Mouse (Mus musculus) NIH3T3 (cell line): ENCODE data around the gene Myzap.

ENCODE experiments used
- DNase-seq: peaks from one replicate; pipeline ENCODE4 v3.0.0-alpha.2; 2012; ENCODE audit warnings: low read depth

The Myzap gene

DNA sequence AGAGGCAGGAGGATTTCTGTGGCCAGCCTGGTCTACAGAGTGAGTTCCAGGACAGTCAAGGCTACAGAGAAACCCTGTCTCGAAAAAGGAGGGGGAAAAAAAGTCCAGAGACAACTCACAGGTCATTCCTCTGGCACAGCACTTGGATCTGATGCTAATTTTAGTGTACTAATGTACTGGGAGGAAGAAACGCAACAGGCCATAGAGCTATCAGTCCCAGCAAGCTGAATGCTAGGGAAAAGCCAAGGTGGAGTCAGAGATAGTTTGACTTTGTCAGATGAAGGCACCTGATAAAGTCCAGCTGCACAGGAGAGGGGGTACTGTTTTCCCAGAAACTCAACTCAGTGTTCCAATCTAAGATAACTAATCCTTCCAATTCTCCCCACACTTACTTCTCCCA, 111.9 kb downstream of the Myzap start:
- no peak for DNase-seq

GRCm38 (mm10) chr9:71479413-71479812, 112.7 kb downstream of the Myzap start:
- DNase-seq = no peak

GRCm38 (mm10) chr9:71478596-71478995, 113.6 kb downstream of the Myzap start:
- DNase-seq = no peak

- DNase-seq = no peak
Observed at GRCm38 (mm10) chr9:71476601-71477000, 115.6 kb downstream of the Myzap start.

DNA sequence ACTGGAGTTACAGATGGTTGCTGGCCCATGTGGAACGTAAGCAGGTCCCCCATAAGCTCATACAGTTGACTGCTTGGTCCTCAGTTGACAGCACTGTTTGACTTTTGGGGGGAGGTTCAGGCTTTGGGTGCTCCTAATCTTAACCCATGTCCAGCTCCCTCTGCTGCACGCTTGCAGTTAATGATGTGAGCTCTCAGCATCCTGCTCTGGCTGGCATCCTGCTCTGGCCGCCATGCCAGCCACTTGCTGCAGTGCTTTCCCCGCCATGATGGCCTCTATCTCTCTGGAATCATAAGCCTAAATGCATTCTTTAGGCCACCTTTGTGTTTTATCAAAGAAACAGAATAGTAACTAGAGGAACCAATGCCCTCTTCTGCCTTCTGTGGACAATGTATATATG, 116.6 kb downstream of the Myzap start:
- no peak for DNase-seq

DNA sequence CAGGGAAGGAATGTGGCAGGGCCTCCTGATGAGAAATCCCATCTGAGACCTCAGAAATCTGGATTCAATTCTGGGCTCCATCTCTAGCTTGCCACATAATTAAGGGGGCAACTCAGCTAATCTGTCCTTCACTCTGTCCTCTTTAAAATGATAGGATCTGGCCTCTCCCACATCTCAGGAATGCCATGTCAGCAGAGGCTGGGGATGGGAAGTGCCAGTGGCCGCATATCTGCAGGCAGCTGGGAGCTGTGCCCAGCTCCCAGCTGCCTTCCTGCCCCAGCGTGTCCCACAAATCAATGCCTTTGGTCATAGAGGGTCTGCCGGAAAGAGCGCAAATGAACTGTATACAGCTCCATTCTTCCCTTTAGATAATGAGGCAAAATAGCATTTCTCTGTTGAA, 124.7 kb downstream of the Myzap start:
- DNase-seq = no peak

- peak; percentile 54 for DNase-seq
Observed at GRCm38 (mm10) chr9:71466111-71466510, 126.0 kb downstream of the Myzap start.

GRCm38 (mm10) chr9:71463072-71463667, 129.0 kb downstream of the Myzap start:
- no peak for DNase-seq

DNA sequence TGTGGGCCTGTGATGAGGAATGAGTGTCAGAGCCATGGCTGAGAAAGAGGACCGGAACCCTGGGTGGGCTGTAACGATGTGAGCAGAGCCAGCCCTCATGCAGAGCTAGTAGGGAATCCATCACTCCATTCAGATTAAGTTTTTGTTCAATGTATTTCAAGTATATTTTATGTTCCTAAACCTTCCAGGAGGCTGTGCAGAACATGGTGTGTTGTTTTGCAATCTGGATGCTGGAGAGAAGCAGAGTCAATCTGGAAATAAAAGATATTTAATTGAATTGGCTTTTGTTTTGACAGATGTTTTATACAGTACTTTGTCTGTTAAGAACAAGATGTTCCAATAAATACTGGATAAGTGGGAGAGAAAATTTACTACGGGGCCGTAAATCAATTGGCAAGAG, 135.4 kb downstream of the Myzap start:
- no peak for DNase-seq
